Mouse (Mus musculus) intestine, embryonic 16.5 days (tissue): ENCODE measurements around the gene Dlec1. TPM values are rescaled to one million over a fixed set of nuclear protein-coding genes. Genes with fewer than 3 reads are reported as not detected.

ENCODE experiments used
- ATAC-seq: fragments of 200-750 bp; cut with Nextera tagmentation; 2 replicates; pipeline ENCODE4 v1.8.0; 2017; ENCODE audit warnings: moderate TSS enrichment, moderate library complexity
- H3K27ac ChIP-seq: fragments of 300-500 bp; sonication (generic); 2 replicates; pipeline ENCODE4 v1.5.1; 2014; ENCODE audit warnings: mild to moderate bottlenecking, low read length
- H3K27me3 ChIP-seq: fragments of 300-500 bp; sonication (generic); replicated peaks from 2 replicates; pipeline ENCODE4 v1.6.1; 2014; ENCODE audit warnings: low read length, control low read depth, mixed read lengths; ENCODE audit not compliant: control insufficient read depth, insufficient read depth
- H3K36me3 ChIP-seq: fragments of 300-500 bp; sonication (generic); 2 replicates; pipeline ENCODE4 v1.6.1; 2014; ENCODE audit warnings: low read length, control low read depth; ENCODE audit not compliant: control insufficient read depth, insufficient read depth
- H3K4me1 ChIP-seq: fragments of 300-500 bp; sonication (generic); 2 replicates; pipeline ENCODE4 v1.6.1; 2014; ENCODE audit warnings: low read length, control low read depth, mixed read lengths; ENCODE audit not compliant: control insufficient read depth, insufficient read depth
- H3K4me2 ChIP-seq: fragments of 300-500 bp; sonication (generic); 2 replicates; pipeline ENCODE4 v1.6.1; 2014; ENCODE audit warnings: low read depth, low read length, control low read depth
- H3K4me3 ChIP-seq: fragments of 300-500 bp; sonication (generic); 2 replicates; pipeline ENCODE4 v1.5.1; 2014; ENCODE audit warnings: mild to moderate bottlenecking, low read length
- H3K9ac ChIP-seq: fragments of 300-500 bp; sonication (generic); 2 replicates; pipeline ENCODE4 v1.6.1; 2014; ENCODE audit warnings: low read depth, low read length
- H3K9me3 ChIP-seq: fragments of 300-500 bp; sonication (generic); 2 replicates; pipeline ENCODE4 v1.6.1; 2016; ENCODE audit warnings: low read length, control low read depth; ENCODE audit not compliant: control insufficient read depth
- WGBS: fragments of 180-500 bp; shearing (Covaris S2); extraction: QIAGEN DNeasy Blood & Tissue Kit; methylation state at CpG from one replicate; pipeline ENCODE4 v1.1.7; 2014; 5-methylcytosine and 5-hydroxymethylcytosine counted together
- polyA plus RNA-seq: library from polyadenylated mRNA; unstranded; fragments of >200 nt; fragmentation: Nextera tagmentation; extraction: Ambion mirVana; gene quantifications from 2 replicates; pipeline ENCODE4 v1.2.1, GENCODE M21; 2015

Gene Dlec1
- polyA plus RNA-seq, 1 experiment from 2014 or later, result 0.31 TPM

- ATAC-seq, result peak; percentile 79
- no peaks in the 10 kb centered on the region for H3K36me3 ChIP-seq
- no peaks in the 10 kb centered on the region for H3K9me3 ChIP-seq
- H3K27ac ChIP-seq, result no peak overlapping the region
- no peak overlapping the region for H3K4me3 ChIP-seq
- H3K9ac ChIP-seq, result no peak overlapping the region
- no peaks in the 10 kb centered on the region for H3K4me1 ChIP-seq
- WGBS, result 85% methylated on average over 6 of the region's 6 CpGs
- no peaks in the 10 kb centered on the region for H3K27me3 ChIP-seq
- H3K4me2 ChIP-seq, result no peak overlapping the region
Observed at GRCm38 (mm10) chr9:119165548-119165947, 63.3 kb downstream of the Dlec1 start.

DNA sequence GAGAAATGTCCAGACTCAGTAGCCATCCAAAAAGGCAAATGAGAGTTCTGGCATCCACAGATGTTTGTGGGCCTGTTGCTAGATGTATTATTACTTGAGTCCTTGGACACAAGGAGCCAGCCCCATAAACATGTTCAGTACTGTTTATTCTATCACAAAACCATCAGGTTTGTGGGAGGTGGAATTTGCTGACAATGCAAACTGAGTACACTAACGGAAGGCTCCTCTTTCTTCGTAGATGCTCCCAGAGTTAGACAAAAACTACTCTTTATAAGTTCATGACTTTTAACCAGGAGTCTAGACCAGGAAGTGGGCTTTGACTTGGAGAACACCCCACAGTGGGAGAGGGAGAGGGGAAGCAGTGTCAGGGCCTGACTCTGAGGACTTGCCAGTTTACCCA lies 65.3 kb downstream of the Dlec1 start:
- Histone ChIP-seq H3K27ac (no peak overlapping the region), H3K4me1 (no peaks in the 10 kb centered on the region), H3K4me2 (no peak overlapping the region), H3K9me3 (no peaks in the 10 kb centered on the region), H3K36me3 (no peaks in the 10 kb centered on the region), H3K27me3 (no peaks in the 10 kb centered on the region), H3K9ac (no peak overlapping the region), H3K4me3 (no peak overlapping the region)
- WGBS, result 88% methylated on average over 2 of the region's 2 CpGs
- ATAC-seq, result no peak

DNA sequence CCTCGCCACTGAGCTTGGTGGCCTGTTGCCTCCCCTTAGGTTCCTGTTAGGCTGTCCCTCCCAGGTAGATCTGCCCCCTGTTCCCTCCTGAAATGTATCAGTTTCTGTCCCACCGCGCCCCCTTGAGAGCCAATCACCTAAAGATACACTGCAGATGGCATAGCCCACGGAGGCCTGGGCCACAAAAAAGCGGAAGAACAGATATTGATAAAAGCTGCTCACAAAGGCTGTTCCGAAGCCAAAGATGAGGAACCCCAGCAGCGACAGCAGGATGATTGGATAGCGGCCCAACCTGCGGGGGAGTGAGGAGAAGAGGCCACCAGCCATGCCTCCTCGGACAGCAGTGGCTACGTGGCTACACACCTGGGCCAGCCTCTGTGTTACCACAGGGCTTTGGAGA lies 77.0 kb downstream of the Dlec1 start:
- Histone ChIP-seq H3K36me3 (no peaks in the 10 kb centered on the region), H3K27me3 (no peaks in the 10 kb centered on the region), H3K27ac (no peak overlapping the region), H3K9ac (no peak overlapping the region), H3K4me1 (no peaks in the 10 kb centered on the region), H3K9me3 (no peaks in the 10 kb centered on the region), H3K4me2 (no peak overlapping the region), H3K4me3 (no peak overlapping the region)
- ATAC-seq, result no peak
- WGBS, result 90% methylated on average over 11 of the region's 11 CpGs

DNA sequence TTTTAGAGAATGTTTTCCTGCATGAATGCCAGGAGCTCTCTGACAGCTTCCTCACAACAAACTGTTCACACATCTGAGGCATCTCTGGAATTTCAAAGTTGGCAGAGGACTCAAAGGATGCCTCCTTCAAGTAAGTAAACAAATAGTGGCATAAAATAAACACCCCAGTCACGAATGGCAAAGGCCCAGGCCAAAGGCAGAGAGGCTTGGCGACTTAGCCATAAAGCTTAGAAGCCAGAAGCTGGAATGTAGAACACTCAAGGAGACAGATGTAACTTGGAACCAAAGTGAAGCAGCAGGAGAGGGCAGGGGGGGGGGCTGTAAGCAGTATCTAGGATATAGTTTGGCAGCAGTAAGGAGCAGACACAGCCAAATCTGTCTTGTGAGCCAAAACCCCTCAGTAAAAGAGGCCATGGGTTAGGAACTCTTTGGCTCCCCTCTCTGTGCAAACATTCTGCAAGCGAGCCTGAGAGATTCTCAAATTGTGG lies 79.0 kb downstream of the Dlec1 start:
- 27% methylated on average over 3 of the region's 3 CpGs for WGBS
- ATAC-seq, result peak; percentile 63

DNA sequence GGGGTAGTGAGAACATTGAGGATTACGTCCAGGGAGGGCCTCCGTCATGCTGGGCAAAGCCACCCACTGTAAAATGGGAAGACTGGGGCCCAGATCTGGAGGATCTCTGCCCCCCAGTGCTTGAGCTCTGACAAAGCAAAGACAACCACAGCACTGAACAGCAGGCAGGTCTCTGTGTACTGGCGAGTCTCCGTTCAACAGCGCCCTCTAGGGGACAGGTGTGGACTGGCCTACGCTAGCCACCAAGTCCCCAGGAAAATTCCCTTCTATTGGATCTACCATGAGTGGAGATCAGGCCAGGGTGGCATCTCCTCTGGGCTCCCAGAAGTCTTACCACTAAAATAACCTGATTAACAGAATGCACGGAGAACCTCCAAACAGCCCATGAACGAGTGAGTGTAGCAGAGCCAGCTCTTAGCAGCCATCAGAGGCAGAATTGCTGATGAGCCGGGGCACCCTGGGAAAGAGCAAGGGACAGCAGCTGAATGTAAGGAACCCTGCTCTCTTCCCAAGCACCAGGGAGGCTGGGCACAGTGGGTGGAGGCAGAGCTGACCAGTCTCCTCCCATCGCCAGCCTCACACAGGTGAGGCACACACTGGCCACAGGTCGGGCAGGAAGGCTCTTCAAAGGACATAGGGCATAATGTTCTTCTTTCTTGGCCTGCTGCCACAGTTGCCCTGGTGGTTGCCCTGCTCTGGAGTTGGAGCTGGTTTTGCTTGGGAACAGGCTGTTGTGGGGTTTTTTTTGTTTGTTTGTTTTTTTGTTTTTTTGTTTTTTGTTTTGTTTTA lies 90.1 kb downstream of the Dlec1 start:
- no peaks in the 10 kb centered on the region for H3K9me3 ChIP-seq
- H3K27me3 ChIP-seq, result no peaks in the 10 kb centered on the region
- H3K4me1 ChIP-seq, result no peaks in the 10 kb centered on the region
- no peak overlapping the region for H3K4me2 ChIP-seq
- no peak overlapping the region for H3K9ac ChIP-seq
- H3K27ac ChIP-seq, result no peak overlapping the region
- 33% methylated on average over 11 of the region's 11 CpGs for WGBS
- no peak overlapping the region for H3K4me3 ChIP-seq
- peak; percentile 75 for ATAC-seq
- no peaks in the 10 kb centered on the region for H3K36me3 ChIP-seq

More for the DNA sequence above, 79.0 kb downstream of the Dlec1 start:
- no peak overlapping the region for H3K4me2 ChIP-seq
- no peaks in the 10 kb centered on the region for H3K36me3 ChIP-seq
- H3K4me1 ChIP-seq, result no peaks in the 10 kb centered on the region
- no peak overlapping the region for H3K9ac ChIP-seq
- H3K27me3 ChIP-seq, result no peaks in the 10 kb centered on the region
- H3K27ac ChIP-seq, result no peak overlapping the region
- H3K4me3 ChIP-seq, result no peak overlapping the region
- H3K9me3 ChIP-seq, result no peaks in the 10 kb centered on the region

Other genes starting within 250 kb of the Dlec1 start
- gene Ctdspl, start 176.0 kb upstream of the Dlec1 start, polyA plus RNA-seq, result 17.6 and 18.8 TPM in 2 replicates
- gene Vill, start 49.7 kb upstream of the Dlec1 start, polyA plus RNA-seq, result 13.7 and 14.9 TPM in 2 replicates
- 16.9 and 17.3 TPM in 2 replicates for gene Plcd1, start 9.0 kb upstream of the Dlec1 start, polyA plus RNA-seq
- 3.1 and 3.7 TPM in 2 replicates for gene Acaa1b, start 54.6 kb downstream of the Dlec1 start, polyA plus RNA-seq
- gene Gm47289, start 56.7 kb downstream of the Dlec1 start, polyA plus RNA-seq, result not detected in 2 replicates
- gene Slc22a13, start 106.6 kb downstream of the Dlec1 start, polyA plus RNA-seq, result not detected in 2 replicates
- 9.1 and 9.5 TPM in 2 replicates for gene Oxsr1, start 219.9 kb downstream of the Dlec1 start, polyA plus RNA-seq
- 114 and 116 TPM in 2 replicates for gene Acaa1a, start 237.2 kb downstream of the Dlec1 start, polyA plus RNA-seq
- gene Myd88, start 238.9 kb downstream of the Dlec1 start, polyA plus RNA-seq, result 35.0 and 36.3 TPM in 2 replicates